Mouse (Mus musculus) common myeloid progenitor, adult 5-6 weeks (primary cell): Measurements from ENCODE around the gene Cox6b2. TPM values are rescaled to one million over a fixed set of nuclear protein-coding genes. Genes with fewer than 3 reads are reported as not detected.

Experiments used
- ATAC-seq: replicated peaks from 2 replicates; pipeline ENCODE4 v1.8.0; 2016; ENCODE audit warnings: low read depth, mild to moderate bottlenecking, moderate TSS enrichment, inconsistent platforms; ENCODE audit not compliant: poor library complexity, severe bottlenecking
- total RNA-seq: library from RNA; stranded (forward); fragments of 200-1000, 187-1606 nt; gene quantifications from 2 replicates; pipeline ENCODE4 v1.2.3, GENCODE M21; 2017

The Cox6b2 gene
- total RNA-seq, 1 experiment from 2014 or later, result 63.5 TPM

DNA sequence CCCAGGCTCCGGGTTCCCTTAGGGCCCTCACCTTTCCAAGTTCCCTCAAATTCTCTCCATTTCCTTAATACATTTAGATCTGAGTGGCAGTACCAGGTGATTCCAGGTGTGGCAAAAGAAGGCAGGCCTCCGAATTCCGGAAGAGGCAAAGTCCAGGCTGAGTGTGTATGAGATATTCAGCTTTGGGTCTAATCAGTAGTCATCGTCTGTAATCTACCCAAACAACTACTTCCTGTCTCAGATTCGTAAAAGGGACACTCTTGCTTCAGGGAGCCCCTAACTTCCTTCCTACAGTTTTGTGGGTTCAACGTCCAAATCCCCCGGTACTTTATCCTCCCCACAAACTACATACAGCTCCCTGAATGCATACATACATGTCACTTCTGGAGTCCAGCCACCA lies 27.7 kb downstream of the Cox6b2 start, which contains the start of gene Tmem150b:
Gene Tmem150b (minus strand): TSS at position 81 of the 400 bp plus-strand sequence.
- peak; percentile 60 for ATAC-seq

DNA sequence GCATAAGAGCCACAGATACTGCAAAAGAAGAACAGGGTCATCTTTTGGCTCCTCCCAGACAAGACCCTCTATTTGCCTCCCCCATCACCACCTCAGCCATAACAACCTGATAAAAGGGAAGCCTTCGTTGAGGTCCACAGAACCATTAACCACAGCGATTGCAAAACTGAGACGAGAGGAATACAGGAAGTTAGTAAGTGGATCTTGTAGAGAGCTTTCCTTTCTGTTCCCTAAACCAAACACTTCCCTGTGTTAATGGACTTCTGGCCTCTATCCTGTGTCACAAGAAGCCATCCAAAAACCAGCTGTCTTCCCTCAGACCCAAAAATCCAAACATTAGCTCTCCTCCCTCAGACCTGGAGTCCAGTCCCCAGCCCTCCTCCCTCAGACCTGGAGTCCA lies 28.5 kb downstream of the Cox6b2 start:
- ATAC-seq, result peak; percentile 83

DNA sequence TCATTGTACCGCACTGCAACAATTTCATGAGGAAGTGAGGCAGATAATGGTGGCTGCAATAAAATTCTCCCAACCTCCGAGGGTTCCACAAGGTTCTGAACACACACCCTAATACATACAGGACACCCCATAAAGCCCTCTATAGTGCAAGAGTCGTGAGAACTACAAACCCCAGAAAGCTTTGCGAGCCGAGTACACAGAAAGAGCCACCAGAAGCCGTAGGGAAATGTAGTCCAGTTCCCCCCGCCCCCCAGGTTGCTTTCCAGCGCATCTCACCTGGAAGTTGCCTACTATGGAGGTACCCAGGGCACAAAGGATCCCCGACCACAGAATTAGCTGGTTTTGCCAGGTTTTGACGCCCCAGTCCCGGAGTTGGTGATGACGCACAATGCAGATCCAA lies 29.4 kb downstream of the Cox6b2 start:
- ATAC-seq, result peak; percentile 23; the same call in 1 of the 2 replicates

DNA sequence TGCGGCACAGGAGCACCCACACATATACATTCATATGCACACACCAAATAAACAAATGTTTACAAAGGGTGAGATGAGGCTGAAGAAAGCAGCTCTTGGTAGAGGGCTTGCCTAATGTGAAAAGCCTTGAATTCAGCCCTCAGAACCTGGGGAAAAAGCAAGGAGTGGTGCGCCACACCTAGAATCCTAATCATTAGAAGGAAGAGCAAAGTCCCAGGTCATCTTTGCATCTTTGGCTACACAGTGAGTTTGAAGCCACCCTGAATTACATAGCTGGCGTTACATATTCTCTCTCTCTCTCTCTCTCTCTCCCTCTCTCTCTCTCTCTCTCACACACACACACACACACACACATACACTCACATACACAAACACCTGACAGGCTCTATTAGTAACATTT lies 33.6 kb downstream of the Cox6b2 start:
- no peak for ATAC-seq

DNA sequence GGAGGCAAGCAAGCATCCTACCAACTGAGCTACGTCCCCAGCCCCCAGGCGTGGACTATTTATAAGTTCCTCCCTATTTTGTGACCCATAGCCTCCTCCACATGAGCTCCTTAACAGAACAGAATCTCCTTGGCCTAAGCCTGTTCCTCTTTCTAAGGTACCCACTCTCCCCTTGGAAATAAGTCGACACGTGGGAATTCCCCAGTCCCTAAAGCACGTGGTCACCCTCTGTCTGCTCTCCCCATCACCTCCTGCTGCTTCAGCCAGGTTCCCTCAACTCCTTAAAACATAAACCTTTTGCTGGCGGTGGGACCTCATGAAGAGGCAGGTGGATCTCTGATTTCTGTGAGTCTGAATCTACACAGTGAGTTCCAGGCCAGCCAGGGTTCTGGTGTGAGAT lies 35.9 kb downstream of the Cox6b2 start:
- no peak for ATAC-seq

- ATAC-seq, result peak; percentile 22; the same call in 1 of the 2 replicates
Observed at GRCm38 (mm10) chr7:4712594-4712993, 40.3 kb downstream of the Cox6b2 start.

DNA sequence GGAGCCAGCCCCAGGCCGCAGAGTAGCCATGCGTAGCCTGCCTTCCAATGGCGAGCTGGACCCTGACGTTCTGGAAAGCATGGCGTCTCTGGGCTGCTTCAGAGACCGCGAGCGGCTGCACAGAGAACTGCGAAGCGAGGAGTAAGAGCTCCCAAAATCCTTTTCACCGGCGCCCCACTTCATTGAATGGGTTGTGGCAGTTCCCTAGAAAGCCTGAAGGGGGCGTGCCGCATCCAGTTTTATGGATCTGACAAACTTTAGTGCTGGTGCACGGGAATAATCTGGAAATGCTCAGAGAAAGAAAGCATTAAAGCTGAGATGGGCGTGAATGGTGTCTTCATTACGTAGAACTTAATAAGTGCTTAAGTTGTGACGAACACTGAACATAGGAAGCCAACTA lies 47.8 kb downstream of the Cox6b2 start:
- peak; percentile 68 for ATAC-seq

- no peak for ATAC-seq
Observed at GRCm38 (mm10) chr7:4703195-4703594, 49.7 kb downstream of the Cox6b2 start.

DNA sequence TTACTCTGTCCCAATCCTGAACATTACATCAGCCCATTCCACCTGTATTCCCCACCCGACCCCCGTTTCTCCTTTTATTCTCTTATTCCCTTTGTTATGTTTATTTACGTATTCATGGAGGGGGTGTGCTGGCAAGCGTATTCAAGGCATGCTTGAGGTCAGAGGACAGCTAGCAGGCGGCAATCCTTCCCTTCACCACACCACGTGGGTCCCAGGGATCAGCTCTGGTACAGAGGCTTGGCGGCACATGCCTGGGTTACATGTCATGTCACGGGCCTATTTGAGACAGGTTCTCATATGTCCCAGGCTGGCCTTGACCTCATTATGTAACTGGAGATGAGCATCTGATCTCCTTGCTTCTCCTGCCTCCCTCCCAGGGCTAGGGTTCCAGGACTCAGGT lies 50.6 kb downstream of the Cox6b2 start:
- no peak for ATAC-seq

Other genes starting within 250 kb of the Cox6b2 start
- 6.1 and 6.6 TPM in 2 replicates for gene Tnnt1, start 236.7 kb downstream of the Cox6b2 start, total RNA-seq
- gene Tnni3, start 228.9 kb downstream of the Cox6b2 start, total RNA-seq, result 0.87 and 1.9 TPM in 2 replicates
- gene Dnaaf3, start 220.6 kb downstream of the Cox6b2 start, total RNA-seq, result 1.6 TPM in 1 of 2 replicates, not detected in the other
- gene Syt5, start 205.6 kb downstream of the Cox6b2 start, total RNA-seq, result not detected in 2 replicates
- gene Ptprh, start 149.1 kb downstream of the Cox6b2 start, total RNA-seq, result not detected in 2 replicates
- gene Tmem86b, start 121.7 kb downstream of the Cox6b2 start, total RNA-seq, result 8.6 and 18.7 TPM in 2 replicates
- gene Ppp6r1, start 94.1 kb downstream of the Cox6b2 start, total RNA-seq, result 142 and 149 TPM in 2 replicates
- gene Hspbp1, start 68.0 kb downstream of the Cox6b2 start, total RNA-seq, result 28.6 and 43.6 TPM in 2 replicates
- not detected in 2 replicates for gene Brsk1, start 62.5 kb downstream of the Cox6b2 start, total RNA-seq
- gene Tmem150b, start 27.8 kb downstream of the Cox6b2 start, total RNA-seq, result 6.6 and 8.3 TPM in 2 replicates
- gene Kmt5c, start 13.0 kb downstream of the Cox6b2 start, total RNA-seq, result 33.0 and 37.9 TPM in 2 replicates
- gene Fam71e2, start 18.2 kb upstream of the Cox6b2 start, total RNA-seq, result not detected in 2 replicates
- 0.59 TPM in 1 of 2 replicates, not detected in the other for gene Il11, start 29.8 kb upstream of the Cox6b2 start, total RNA-seq
- gene Tmem190, start 29.8 kb upstream of the Cox6b2 start, total RNA-seq, result not detected in 2 replicates
- 7.0 and 8.4 TPM in 2 replicates for gene Tmem238, start 36.6 kb upstream of the Cox6b2 start, total RNA-seq
- 690 and 777 TPM in 2 replicates for gene Rpl28, start 39.8 kb upstream of the Cox6b2 start, total RNA-seq
- 190 and 203 TPM in 2 replicates for gene Ube2s, start 59.5 kb upstream of the Cox6b2 start, total RNA-seq
- gene Shisa7, start 91.6 kb upstream of the Cox6b2 start, total RNA-seq, result 0.05 TPM in 2 replicates
- 8.0 and 70.9 TPM in 2 replicates for gene Isoc2b, start 117.2 kb upstream of the Cox6b2 start, total RNA-seq
- 3.8 and 6.5 TPM in 2 replicates for gene Isoc2a, start 124.1 kb upstream of the Cox6b2 start, total RNA-seq
- gene Gm36210, start 153.4 kb upstream of the Cox6b2 start, total RNA-seq, result not detected in 2 replicates
- gene Zfp628, start 162.1 kb upstream of the Cox6b2 start, total RNA-seq, result 2.4 and 3.2 TPM in 2 replicates
- gene Nat14, start 168.9 kb upstream of the Cox6b2 start, total RNA-seq, result 0.32 TPM in 1 of 2 replicates, not detected in the other
- gene Ssc5d, start 172.7 kb upstream of the Cox6b2 start, total RNA-seq, result not detected in 2 replicates
- gene Sbk2, start 211.3 kb upstream of the Cox6b2 start, total RNA-seq, result not detected in 2 replicates
- 0.19 TPM in 1 of 2 replicates, not detected in the other for gene Sbk3, start 218.1 kb upstream of the Cox6b2 start, total RNA-seq
- gene Zfp579, start 243.1 kb upstream of the Cox6b2 start, total RNA-seq, result 4.1 and 8.3 TPM in 2 replicates